13 mouse cellular contexts compared by ENCODE assay signal in genomic region chr2:38784396-38784795, GRCm38 (mm10).
DNase-seq lines count a peak whose midpoint lies in the region; ATAC-seq and TF ChIP-seq lines count a peak whose summit lies in the region.
"Had no signal": no experiment of that assay in that cellular context is flagged by ENCODE, and none has a peak within 500 bp of the region (broad histone marks: within the 10 kb centered on the region; RNA-seq: fewer than 3 reads in every experiment).

No protein-coding gene starts in this region.

- 15% methylated on average over 11 of the region's 11 CpGs for WGBS in heart, embryonic 11.5 days (ENCODE audit: insufficient replicate concordance)
- 24% methylated on average over 11 of the region's 11 CpGs for WGBS in intestine, embryonic 14.5 days
- WGBS in liver, adult 2 months: 8% methylated on average over 11 of the region's 11 CpGs

- H3K4me1 ChIP-seq in heart, embryonic 11.5 days (ENCODE audit: control insufficient read depth, insufficient read depth, low read length): peaks cover 19% of the 10 kb centered on the region
- H3K4me1 ChIP-seq in intestine, embryonic 14.5 days (replicated peaks; ENCODE audit: control insufficient read depth, insufficient read depth, low read length): peaks cover 16% of the 10 kb centered on the region; the same call in 1 of the 2 replicates
- H3K4me1 ChIP-seq in liver, adult 2 months (ENCODE audit: control insufficient read depth, insufficient read depth, low read length): peaks cover 24% of the 10 kb centered on the region; the same call in 1 of the 2 replicates

- peak overlapping the region; percentile 43; the same call in 1 of the 2 replicates for H3K9ac ChIP-seq in heart, embryonic 11.5 days (ENCODE audit: low read depth, low read length)
- H3K9ac ChIP-seq in intestine, embryonic 14.5 days (ENCODE audit: low read length): no peak overlapping the region
- peak overlapping the region; percentile 52 for H3K9ac ChIP-seq in liver, adult 2 months (ENCODE audit: low read depth, low read length)
- H3K9ac ChIP-seq: embryonic facial prominence, embryonic 15.5 days; hindbrain, embryonic 15.5 days; lung, embryonic 14.5 days had no signal

- H3K79me2 ChIP-seq in liver, adult 2 months (ENCODE audit: control insufficient read depth, insufficient read depth, low read length): peaks cover 6% of the 10 kb centered on the region; the same call in 1 of the 2 replicates

- no peak overlapping the region for H3K4me3 ChIP-seq in heart, embryonic 11.5 days (ENCODE audit: low read depth, low read length)
- H3K4me3 ChIP-seq in intestine, embryonic 14.5 days (ENCODE audit: low read depth, low read length): no peak overlapping the region
- peak overlapping the region; percentile 52 for H3K4me3 ChIP-seq in liver, adult 2 months (ENCODE audit: insufficient read depth, low read depth, low read length)
- H3K4me3 ChIP-seq: embryonic facial prominence, embryonic 15.5 days; hindbrain, embryonic 15.5 days had no signal

- H3K4me2 ChIP-seq in heart, embryonic 11.5 days: peak overlapping the region; percentile 57
- peak overlapping the region; percentile 25; the same call in 1 of the 2 replicates for H3K4me2 ChIP-seq in intestine, embryonic 14.5 days (ENCODE audit: low read length)
- H3K4me2 ChIP-seq: embryonic facial prominence, embryonic 15.5 days; hindbrain, embryonic 15.5 days; lung, embryonic 14.5 days had no signal

- no peaks in the 10 kb centered on the region for H3K36me3 ChIP-seq in heart, embryonic 11.5 days (ENCODE audit: control insufficient read depth, insufficient read depth, low read length)
- H3K36me3 ChIP-seq in intestine, embryonic 14.5 days (ENCODE audit: control insufficient read depth, insufficient read depth, low read length): no peaks in the 10 kb centered on the region
- no peaks in the 10 kb centered on the region for H3K36me3 ChIP-seq in liver, adult 2 months (ENCODE audit: control insufficient read depth, insufficient read depth, low read length)
- H3K36me3 ChIP-seq: embryonic facial prominence, embryonic 15.5 days; hindbrain, embryonic 15.5 days had no signal

- ATAC-seq in heart, embryonic 11.5 days (replicated peaks; ENCODE audit: insufficient number of reproducible peaks, low FRiP score, low TSS enrichment): no peak
- ATAC-seq in intestine, embryonic 14.5 days (replicated peaks; ENCODE audit: low FRiP score, low TSS enrichment, low read depth): 0 out of 2 replicates have a peak, but pooled peaks have one; percentile 32

- TF ChIP-seq CTCF in liver, adult 2 months (IDR thresholded peaks at IDR 0.05; ENCODE audit: low read depth, low read length): no peak

- no peak for DNase-seq in heart, postnatal 36 days
- peak; percentile 47 for DNase-seq in adrenal gland, adult 2 months
- no peak for DNase-seq in intestine, embryonic 14.5 days (ENCODE audit: low spot score)
- DNase-seq in liver, adult 2 months (ENCODE audit: extremely low read depth, low read depth, low spot score): peak; percentile 99
- DNase-seq in frontal cortex, postnatal 10 days (ENCODE audit: low spot score in 2 of 2): no peak
- DNase-seq in cerebellum, postnatal 4 days (ENCODE audit: low spot score in 2 of 2): no peak
- DNase-seq in thymus, postnatal 14 days: no peak
- DNase-seq: lung, embryonic 14.5 days; thymus, postnatal 36 days had no signal

- no peaks in the 10 kb centered on the region for H3K9me3 ChIP-seq in heart, embryonic 11.5 days (replicated peaks; ENCODE audit: control insufficient read depth, low read length)
- no peaks in the 10 kb centered on the region for H3K9me3 ChIP-seq in intestine, embryonic 14.5 days (ENCODE audit: control insufficient read depth, low read length)
- H3K9me3 ChIP-seq: embryonic facial prominence, embryonic 15.5 days; hindbrain, embryonic 15.5 days had no signal

- intact Hi-C loops in heart, postnatal 36 days (cut with DNase I): no loop called here

- TF ChIP-seq POLR2A in liver, adult 2 months (IDR thresholded peaks at IDR 0.05; ENCODE audit: extremely low read depth, insufficient read depth, low read length): no peak

- H3K27me3 ChIP-seq in heart, embryonic 11.5 days (ENCODE audit: control insufficient read depth, insufficient read depth, low read length): no peaks in the 10 kb centered on the region
- no peaks in the 10 kb centered on the region for H3K27me3 ChIP-seq in intestine, embryonic 14.5 days (replicated peaks; ENCODE audit: control insufficient read depth, insufficient read depth, low read length)
- no peaks in the 10 kb centered on the region for H3K27me3 ChIP-seq in liver, adult 2 months (ENCODE audit: control insufficient read depth, insufficient read depth, low read length)
- H3K27me3 ChIP-seq: CH12.LX; embryonic facial prominence, embryonic 15.5 days; hindbrain, embryonic 15.5 days had no signal

- no peak overlapping the region for H3K27ac ChIP-seq in heart, embryonic 11.5 days (ENCODE audit: low read depth, low read length)
- no peak overlapping the region for H3K27ac ChIP-seq in intestine, embryonic 14.5 days (ENCODE audit: low read depth)
- peak overlapping the region; percentile 73 for H3K27ac ChIP-seq in liver, adult 2 months (replicated peaks; ENCODE audit: insufficient read depth, low read depth, low read length)
- H3K27ac ChIP-seq: embryonic facial prominence, embryonic 15.5 days; hindbrain, embryonic 15.5 days had no signal

Comparison
In these comparisons a context has a peak if more than half of its experiments do, and no peak if none do; other contexts are left out.
1. DNase-seq: peak in adrenal gland, adult 2 months (single experiment) and liver, adult 2 months (single experiment); none in heart, postnatal 36 days (0 of 2), intestine, embryonic 14.5 days (single experiment), frontal cortex, postnatal 10 days (0 of 2), cerebellum, postnatal 4 days (0 of 2) and thymus, postnatal 14 days (single experiment).